Mouse (Mus musculus): ENCODE measurements around the gene Psma3.
A peak's percentile ranks its signal among the peaks of the same experiment; 100 is the strongest.
"Not testable (repeated sequence)": the region's sequence is repeated elsewhere in the genome, so short reads cannot be mapped to it uniquely, and the experiment has no call there.

Gene Psma3

DNA sequence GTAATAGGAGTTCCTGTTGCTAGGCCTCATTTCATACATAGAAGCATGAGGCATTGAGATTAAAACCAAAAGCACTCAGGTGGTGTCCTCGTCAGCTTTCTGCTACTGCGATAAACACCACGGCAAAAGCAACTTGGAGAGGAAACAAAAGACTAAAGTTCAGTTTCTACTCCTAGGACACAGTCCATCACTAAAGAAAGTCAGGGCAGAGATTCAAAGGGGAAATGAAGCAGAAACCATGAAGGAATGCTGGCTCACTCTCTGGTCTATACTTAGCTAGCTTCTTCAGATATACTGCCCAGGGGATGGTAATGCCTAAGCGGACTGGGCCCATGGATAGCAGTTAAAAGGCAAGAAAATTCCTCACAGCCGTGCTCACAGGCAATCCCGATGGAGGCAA is 27.0 kb downstream of the Psma3 start:
- DNase-seq (ENCODE audit: low spot score in 2 of 2): no peak

GRCm38 (mm10) chr12:71003760-71004426 is 29.5 kb downstream of the Psma3 start:
- DNase-seq (ENCODE audit: low spot score in 2 of 2): no peak

DNA sequence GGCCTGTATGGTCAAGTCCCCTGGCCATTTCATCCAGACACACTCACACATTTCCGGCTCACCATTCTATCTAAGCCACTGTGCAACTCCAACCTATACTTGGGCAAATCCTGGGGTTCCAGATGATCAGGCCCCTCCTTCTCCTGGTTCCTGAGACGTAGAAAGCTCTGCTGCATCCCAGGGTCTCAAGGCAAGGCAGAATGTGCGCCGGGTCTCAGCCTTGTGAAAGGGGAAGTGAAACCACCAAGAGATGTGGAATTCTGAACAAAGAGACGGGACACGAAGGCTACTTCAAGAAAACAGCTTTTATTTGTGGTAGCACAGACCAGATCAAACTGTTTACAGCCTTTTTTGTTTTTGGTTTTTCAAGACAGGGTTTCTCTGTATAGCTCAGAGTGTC is 31.7 kb downstream of the Psma3 start:
- DNase-seq (ENCODE audit: low spot score in 2 of 2): no peak

GRCm38 (mm10) chr12:71006901-71007300 is 32.5 kb downstream of the Psma3 start:
- DNase-seq (ENCODE audit: low spot score in 2 of 2): peak in 1 of 2 experiments; percentile 14

- DNase-seq (ENCODE audit: low spot score in 2 of 2): no peak
Measured at GRCm38 (mm10) chr12:71009769-71010168, 35.3 kb downstream of the Psma3 start.

GRCm38 (mm10) chr12:71014845-71015362 is 40.5 kb downstream of the Psma3 start:
- no peak for DNase-seq (ENCODE audit: low spot score in 2 of 2)

DNA sequence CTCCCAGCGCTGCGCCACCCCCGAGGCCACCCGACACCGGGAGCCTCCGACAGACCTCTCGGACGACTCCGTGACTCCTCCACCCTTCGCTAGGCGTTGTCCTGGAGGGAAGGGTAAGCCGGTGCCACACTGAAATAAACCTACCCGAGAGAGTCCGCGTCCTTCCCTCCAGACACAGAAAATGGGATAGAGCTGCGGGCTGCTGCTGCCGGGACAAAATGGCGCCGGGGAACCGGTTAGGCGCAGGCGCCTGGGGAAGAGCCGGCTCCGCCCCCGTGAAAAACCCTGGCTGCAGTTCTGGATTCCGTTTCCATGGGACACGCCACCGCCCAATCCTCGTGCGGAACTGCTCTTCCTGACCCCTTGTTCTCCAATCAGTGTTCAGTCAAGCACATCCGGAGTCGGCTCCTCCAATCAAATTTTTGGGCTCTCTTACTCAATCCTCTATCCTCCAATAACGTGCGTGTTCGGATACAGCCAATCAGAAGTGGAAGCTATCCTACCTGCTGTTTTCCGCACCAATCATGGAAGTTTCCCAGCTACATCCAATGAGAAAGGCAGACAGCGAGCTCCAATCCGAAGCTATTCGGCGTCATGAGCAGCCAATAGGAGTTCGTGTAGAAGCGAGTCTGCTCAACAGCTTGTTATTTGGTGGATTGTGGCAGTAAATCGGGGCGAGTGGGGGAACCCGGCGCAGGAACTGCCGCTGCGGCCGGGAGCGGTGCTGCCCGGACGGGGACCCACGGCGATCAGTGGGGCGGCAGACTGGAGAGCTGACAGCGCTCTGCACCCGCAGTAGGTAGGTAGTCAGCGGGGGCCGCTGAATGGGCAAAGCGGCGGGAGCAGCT is 41.2 kb downstream of the Psma3 start, which contains the start of gene Arid4a:
Arid4a (plus strand) TSS at position 628 of the 848 bp plus-strand sequence.
- peak; percentile 98 to 99 for DNase-seq (ENCODE audit: low spot score in 2 of 2)

- DNase-seq (ENCODE audit: low spot score in 2 of 2): no peak
Measured at GRCm38 (mm10) chr12:71016211-71016502, 41.7 kb downstream of the Psma3 start.

GRCm38 (mm10) chr12:71016503-71017241 is 42.3 kb downstream of the Psma3 start:
- peak; percentile 45 to 58 for DNase-seq (ENCODE audit: low spot score in 2 of 2)

DNA sequence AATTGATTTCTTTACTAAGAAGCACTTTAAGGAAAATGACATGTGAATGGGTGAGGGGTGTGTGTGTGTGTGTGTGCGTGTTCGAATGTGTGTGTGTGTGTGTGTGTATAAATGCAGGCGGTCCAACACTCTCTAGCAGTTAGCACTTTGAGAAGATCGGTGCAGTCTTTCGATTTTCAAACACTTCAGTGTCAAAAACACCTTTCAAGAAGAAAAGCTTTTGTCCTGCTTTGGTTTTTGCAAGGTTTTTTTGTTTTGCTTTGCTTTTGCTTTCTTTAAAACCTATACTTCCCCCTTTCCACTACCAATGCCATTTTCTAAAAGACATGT is 42.8 kb downstream of the Psma3 start:
- DNase-seq (ENCODE audit: low spot score in 2 of 2): no peak

DNA sequence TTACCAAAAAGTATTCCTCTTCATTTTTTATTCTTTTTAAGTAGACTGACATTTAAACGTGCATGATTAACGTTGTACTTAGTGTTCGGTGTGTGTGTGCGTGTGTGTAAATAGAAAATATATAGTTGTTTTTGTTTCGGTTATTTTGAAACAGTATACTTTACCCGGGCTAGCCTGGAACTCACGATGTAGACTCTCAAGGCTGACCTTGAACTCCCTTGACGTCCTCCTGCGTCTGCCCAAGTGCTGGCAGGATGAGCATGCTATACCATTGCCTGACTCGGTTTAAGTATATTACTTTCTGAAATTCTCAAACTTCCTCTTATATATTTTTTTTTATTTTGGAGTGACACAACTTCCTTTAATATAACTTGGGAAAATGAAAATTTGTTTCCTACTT is 43.4 kb downstream of the Psma3 start:
- DNase-seq (ENCODE audit: low spot score in 2 of 2): no peak

DNA sequence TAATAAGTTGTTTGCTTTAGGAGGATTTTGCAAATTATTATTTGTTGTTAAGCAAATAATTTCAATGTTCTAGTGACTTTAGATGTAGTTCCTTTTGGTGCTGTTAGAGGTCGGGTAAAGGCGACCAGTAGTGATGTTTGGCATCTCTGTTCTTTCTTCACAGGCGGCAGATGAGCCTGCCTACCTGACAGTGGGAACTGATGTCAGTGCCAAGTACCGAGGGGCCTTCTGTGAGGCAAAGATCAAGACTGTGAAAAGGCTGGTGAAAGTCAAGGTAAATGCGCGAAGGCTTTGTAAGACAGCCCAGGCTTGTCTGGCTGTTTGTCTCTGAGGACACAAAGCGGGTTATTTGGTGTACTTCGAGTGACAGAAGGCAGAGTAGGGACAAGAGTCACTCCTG is 44.8 kb downstream of the Psma3 start:
- DNase-seq (ENCODE audit: low spot score in 2 of 2): no peak

DNA sequence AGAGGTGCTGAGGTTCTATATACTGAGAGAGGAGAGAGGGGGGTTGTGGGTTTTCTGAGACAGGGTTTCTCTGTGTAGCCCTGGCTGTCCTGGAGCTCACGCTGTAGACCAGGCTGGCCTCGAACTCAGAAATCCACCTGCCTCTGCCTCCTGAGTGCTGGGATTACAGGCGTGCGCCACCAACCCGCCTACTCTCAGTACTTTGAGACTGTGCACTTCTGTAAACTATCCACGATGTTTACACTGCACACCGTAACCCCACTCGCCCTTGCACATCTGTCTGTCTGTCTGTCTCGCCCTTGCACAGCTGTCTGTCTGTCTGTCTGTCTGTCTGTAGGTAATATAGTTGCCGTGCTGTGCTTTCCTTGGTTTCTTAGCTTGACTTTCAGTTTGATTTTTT is 50.0 kb downstream of the Psma3 start:
- no peak for DNase-seq (ENCODE audit: low spot score in 2 of 2)

DNA sequence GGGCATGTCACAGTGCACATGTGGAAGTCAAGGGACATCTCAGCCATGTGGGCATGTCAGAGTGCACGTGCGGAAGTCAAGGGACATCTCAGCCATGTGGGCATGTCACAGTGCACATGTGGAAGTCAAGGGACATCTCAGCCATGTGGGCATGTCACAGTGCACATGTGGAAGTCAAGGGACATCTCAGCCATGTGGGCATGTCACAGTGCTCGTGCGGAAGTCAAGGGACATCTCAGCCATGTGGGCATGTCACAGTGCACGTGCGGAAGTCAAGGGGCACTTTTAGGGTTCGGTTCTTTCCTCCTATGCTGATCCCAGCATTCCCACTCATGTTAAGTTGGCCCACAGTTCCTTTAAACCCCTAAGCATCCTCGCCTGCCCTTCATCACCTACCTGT is 53.8 kb downstream of the Psma3 start:
- not testable (repeated sequence) for DNase-seq (ENCODE audit: low spot score in 2 of 2)

GRCm38 (mm10) chr12:71030260-71030659 is 55.8 kb downstream of the Psma3 start:
- no peak for DNase-seq (ENCODE audit: low spot score in 2 of 2)

GRCm38 (mm10) chr12:71030722-71031121 is 56.3 kb downstream of the Psma3 start:
- no peak for DNase-seq (ENCODE audit: low spot score in 2 of 2)

DNA sequence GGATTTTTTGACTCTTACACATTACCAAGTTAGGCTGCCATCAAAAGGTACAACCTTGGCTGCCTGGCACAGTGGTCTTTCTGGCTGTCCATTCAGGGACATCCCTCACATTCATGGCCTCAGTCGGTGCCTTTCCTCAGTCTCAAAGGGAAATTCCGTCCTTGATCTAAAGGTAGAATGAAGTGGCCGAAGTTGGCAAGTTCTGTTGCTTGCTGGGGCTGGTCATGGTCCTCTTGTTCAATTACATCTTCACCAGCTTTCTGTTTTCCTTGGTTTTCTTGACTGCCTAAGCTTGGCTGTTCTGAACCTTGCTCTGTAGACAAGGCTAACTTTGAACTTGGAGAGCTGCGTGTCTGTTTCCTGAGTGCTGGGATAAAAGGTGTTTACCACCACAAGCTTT is 61.4 kb downstream of the Psma3 start:
- DNase-seq (ENCODE audit: low spot score in 2 of 2): no peak

- DNase-seq (ENCODE audit: low spot score in 2 of 2): no peak
Measured at GRCm38 (mm10) chr12:71036729-71037404, 62.4 kb downstream of the Psma3 start.

DNA sequence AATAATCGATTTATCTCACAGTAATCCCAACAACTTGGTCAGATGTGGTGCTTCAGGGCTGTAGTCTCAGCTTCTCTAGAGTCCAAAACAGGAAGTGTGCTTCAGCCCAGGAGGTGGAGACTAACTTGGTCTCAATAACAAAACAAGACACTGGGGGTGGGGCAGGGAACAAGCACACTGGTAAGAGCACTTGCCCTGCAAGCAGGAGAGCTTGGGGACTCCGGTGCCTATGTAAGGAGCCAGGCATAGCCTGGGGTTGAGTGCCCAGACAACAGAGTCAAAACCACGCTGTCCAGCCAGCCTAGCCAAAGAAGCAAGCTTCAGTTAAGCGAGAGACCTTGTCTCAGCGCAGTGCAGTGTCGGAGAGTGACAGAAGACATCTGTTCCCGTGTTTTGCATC is 66.0 kb downstream of the Psma3 start:
- DNase-seq (ENCODE audit: low spot score in 2 of 2): peak; percentile 80 to 86

DNA sequence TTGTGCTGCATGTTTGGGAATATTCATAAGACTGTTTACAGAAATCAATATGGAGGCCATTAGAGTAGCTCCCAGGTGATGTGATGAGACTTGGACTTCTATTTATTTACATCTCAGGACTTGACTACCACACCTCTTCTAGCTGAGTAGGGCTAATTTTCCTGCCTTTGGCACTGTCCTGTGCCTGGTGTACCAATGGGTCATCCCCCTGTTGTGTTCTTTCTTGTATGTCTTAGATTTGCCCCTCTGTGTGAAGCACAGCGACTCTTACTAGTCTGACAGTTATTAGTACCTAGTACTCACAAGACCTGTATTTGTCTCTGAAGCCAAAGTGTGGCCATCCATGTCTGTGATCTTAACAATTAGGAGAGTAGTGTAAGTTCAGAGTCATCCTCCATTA is 68.0 kb downstream of the Psma3 start:
- no peak for DNase-seq (ENCODE audit: low spot score in 2 of 2)

DNA sequence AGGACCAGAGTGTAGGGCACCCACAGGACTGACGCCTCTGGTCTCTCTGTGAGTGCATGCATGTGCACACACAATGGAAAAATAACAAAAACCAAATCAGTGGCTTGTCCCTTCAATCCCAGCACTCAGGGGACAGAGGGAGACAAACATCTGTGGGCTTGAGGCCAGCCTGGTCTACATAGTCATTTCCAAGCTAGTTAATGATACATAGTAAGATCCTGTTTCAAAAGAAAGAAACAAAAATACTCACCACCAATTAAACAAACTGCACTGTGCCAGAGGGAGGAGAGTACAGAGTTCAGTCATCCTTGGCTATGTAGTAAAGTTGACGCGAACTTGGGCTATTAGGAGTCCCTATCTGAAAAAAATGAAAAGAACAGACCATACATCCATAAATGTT is 69.2 kb downstream of the Psma3 start:
- no peak for DNase-seq (ENCODE audit: low spot score in 2 of 2)

GRCm38 (mm10) chr12:71044488-71044887 is 70.1 kb downstream of the Psma3 start:
- DNase-seq (ENCODE audit: low spot score in 2 of 2): no peak

Measured in spleen, postnatal 36 days (tissue).